Mouse (Mus musculus): ENCODE measurements at regions not wholly inside any gene's neighbourhood (a gene's known extent, or its start where the extent isn't known, plus 50 kb on each side); places are given as distances from the start of the nearest gene placed in this dataset.

DNA sequence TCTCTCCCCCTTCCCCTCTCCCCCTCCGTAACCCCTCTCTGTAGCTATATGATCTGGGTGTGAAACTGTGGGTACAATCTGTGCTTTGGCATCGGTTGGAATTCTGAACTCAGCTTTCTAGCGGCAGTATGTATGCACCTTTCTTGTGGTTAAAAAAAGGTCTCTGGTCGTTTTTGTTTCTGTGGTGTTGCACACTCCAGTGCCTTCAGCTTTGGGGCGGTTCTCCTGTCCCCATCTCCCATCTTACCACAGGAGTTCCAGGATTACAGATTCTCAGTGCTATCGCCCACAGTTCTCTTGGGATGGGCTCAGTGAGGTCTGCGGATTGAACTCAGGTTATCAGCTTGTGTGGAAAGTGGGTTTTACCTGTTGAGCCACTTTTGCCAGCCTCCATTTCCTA, 248.5 kb upstream of the Tnp1 start:
- TF ChIP-seq CTCF (IDR thresholded peaks at IDR 0.05; ENCODE audit: control insufficient read depth, insufficient read depth, insufficient read length) (no peak), MYOD1 (IDR thresholded peaks at IDR 0.05; ENCODE audit: control insufficient read depth, insufficient read length, low read depth) (no peak), MAX (IDR thresholded peaks at IDR 0.05) (no peak), MYOG (IDR thresholded peaks at IDR 0.05; ENCODE audit: control insufficient read depth, extremely low read depth, insufficient read length) (no peak), FOSL1 (IDR thresholded peaks at IDR 0.05; ENCODE audit: insufficient read depth, low read length, poor library complexity, severe bottlenecking) (no peak), USF1 (IDR thresholded peaks at IDR 0.05; ENCODE audit: low read depth) (no peak), CEBPB (IDR thresholded peaks at IDR 0.05; ENCODE audit: low read depth) (no peak)

Measured in C2C12 (cell line).